Mouse (Mus musculus) T-cell, adult 2 months (primary cell): ENCODE measurements around the gene Coasy.

ENCODE experiments used
- DNase-seq: peaks from one replicate; pipeline ENCODE4 v3.0.0; 2022; ENCODE audit warnings: low spot score

Coasy gene

GRCm38 (mm10) chr11:101133037-101133436, 50.7 kb downstream of the Coasy start:
- no peak for DNase-seq

GRCm38 (mm10) chr11:101134217-101134865, 52.0 kb downstream of the Coasy start:
- DNase-seq: no peak
